Mouse (Mus musculus) hindbrain, embryonic 10.5 days (tissue): ENCODE results near the gene Ccdc163. TPM values are rescaled to one million over a fixed set of nuclear protein-coding genes. Genes with fewer than 3 reads are reported as not detected.

Experiments used
- DNase-seq: peaks from one replicate; pipeline ENCODE4 v3.0.0-alpha.2; 2017; ENCODE audit warnings: low spot score
- H3K27ac ChIP-seq: fragments of 300-500 bp; sonication (generic); 2 replicates; pipeline ENCODE4 v1.5.1; 2016; ENCODE audit warnings: mild to moderate bottlenecking, moderate library complexity
- H3K27me3 ChIP-seq: fragments of 300-500 bp; sonication (generic); 2 replicates; pipeline ENCODE4 v1.6.1; 2016; ENCODE audit warnings: mild to moderate bottlenecking; ENCODE audit not compliant: poor library complexity, insufficient read depth, severe bottlenecking
- H3K36me3 ChIP-seq: fragments of 300-500 bp; sonication (generic); 2 replicates; pipeline ENCODE4 v1.6.1; 2016; ENCODE audit warnings: mild to moderate bottlenecking, moderate library complexity
- H3K4me1 ChIP-seq: fragments of 300-500 bp; sonication (generic); replicated peaks from 2 replicates; pipeline ENCODE4 v1.6.1; 2016; ENCODE audit warnings: mild to moderate bottlenecking
- H3K4me3 ChIP-seq: fragments of 300-500 bp; sonication (generic); 2 replicates; pipeline ENCODE4 v1.5.1; 2016; ENCODE audit warnings: mild to moderate bottlenecking, moderate library complexity
- H3K9me3 ChIP-seq: fragments of 300-500 bp; sonication (generic); 2 replicates; pipeline ENCODE4 v1.6.1; 2016; ENCODE audit warnings: mild to moderate bottlenecking, moderate library complexity
- WGBS: fragments of 180-500 bp; shearing (Covaris S2); methylation state at CpG from one replicate; pipeline ENCODE4 v1.1.7; 2016; 5-methylcytosine and 5-hydroxymethylcytosine counted together
- polyA plus RNA-seq: library from polyadenylated mRNA; unstranded; fragments of >200 nt; fragmentation: Nextera tagmentation; extraction: Ambion mirVana; gene quantifications from 2 replicates; pipeline ENCODE4 v1.2.1, GENCODE M21; 2016

Ccdc163 gene
- polyA plus RNA-seq, 1 experiment from 2014 or later: 33.1 TPM

- H3K4me3 ChIP-seq: no peak overlapping the region
- 80% methylated on average over 1 of the region's 1 CpGs for whole genome bisulfite sequencing
- DNase-seq: no peak
- H3K27ac ChIP-seq: no peak overlapping the region
- no peaks in the 10 kb centered on the region for H3K9me3 ChIP-seq
- H3K36me3 ChIP-seq: peaks cover 31% of the 10 kb centered on the region
- no peaks in the 10 kb centered on the region for H3K27me3 ChIP-seq
- peaks cover 15% of the 10 kb centered on the region for H3K4me1 ChIP-seq
Measured at GRCm38 (mm10) chr4:116712536-116712935, 4.2 kb downstream of the Ccdc163 start.

- DNase-seq: peak; percentile 61
- Histone ChIP-seq H3K27me3 (peaks cover 14% of the 10 kb centered on the region), H3K36me3 (peaks cover 20% of the 10 kb centered on the region), H3K4me1 (peaks cover 14% of the 10 kb centered on the region), H3K27ac (no peak overlapping the region), H3K9me3 (no peaks in the 10 kb centered on the region), H3K4me3 (no peak overlapping the region)
- WGBS: 24% methylated on average over 3 of the region's 3 CpGs
Measured at GRCm38 (mm10) chr4:116719396-116719795, 11.1 kb downstream of the Ccdc163 start.

- peaks cover 14% of the 10 kb centered on the region for H3K4me1 ChIP-seq
- H3K27me3 ChIP-seq: peaks cover 14% of the 10 kb centered on the region
- peaks cover 11% of the 10 kb centered on the region for H3K36me3 ChIP-seq
- peak; percentile 94 for DNase-seq
- 1% methylated on average over 33 of the region's 34 CpGs for WGBS
- peak within 1 kb of the TSS; percentile 87 for H3K27ac ChIP-seq
- H3K9me3 ChIP-seq: no peaks in the 10 kb centered on the region
- peak within 1 kb of the TSS; percentile 73 for H3K4me3 ChIP-seq
Measured at GRCm38 (mm10) chr4:116720343-116721097, 12.2 kb downstream of the Ccdc163 start, which contains the start of gene Tesk2. Gene Tesk2, plus strand, starts transcription at chr4:116720948.

- WGBS: under 1% methylated on average over 29 of the region's 29 CpGs
- DNase-seq: no peak
- Histone ChIP-seq H3K9me3 (no peaks in the 10 kb centered on the region), H3K4me3 (peak overlapping the region; percentile 73), H3K27me3 (peaks cover 14% of the 10 kb centered on the region), H3K4me1 (peaks cover 14% of the 10 kb centered on the region), H3K27ac (peak overlapping the region; percentile 87), H3K36me3 (peaks cover 4% of the 10 kb centered on the region)
Measured at GRCm38 (mm10) chr4:116721098-116721628, 12.9 kb downstream of the Ccdc163 start.

- Histone ChIP-seq H3K27me3 (peaks cover 14% of the 10 kb centered on the region), H3K9me3 (no peaks in the 10 kb centered on the region), H3K27ac (no peak overlapping the region), H3K36me3 (no peaks in the 10 kb centered on the region), H3K4me3 (peak overlapping the region; percentile 73), H3K4me1 (peaks cover 14% of the 10 kb centered on the region)
- WGBS: 39% methylated on average over 7 of the region's 7 CpGs
- DNase-seq: no peak
Measured at GRCm38 (mm10) chr4:116722230-116722629, 13.9 kb downstream of the Ccdc163 start.

GRCm38 (mm10) chr4:116725444-116725843, 17.1 kb downstream of the Ccdc163 start:
- no peak for DNase-seq
- peaks cover 11% of the 10 kb centered on the region for H3K4me1 ChIP-seq
- 85% methylated on average over 5 of the region's 5 CpGs for WGBS
- H3K27ac ChIP-seq: no peak overlapping the region
- no peaks in the 10 kb centered on the region for H3K36me3 ChIP-seq
- peaks cover 14% of the 10 kb centered on the region for H3K27me3 ChIP-seq
- no peak overlapping the region for H3K4me3 ChIP-seq
- no peaks in the 10 kb centered on the region for H3K9me3 ChIP-seq

GRCm38 (mm10) chr4:116727401-116727800, 19.1 kb downstream of the Ccdc163 start:
- Histone ChIP-seq H3K4me3 (no peak overlapping the region), H3K36me3 (no peaks in the 10 kb centered on the region), H3K27ac (no peak overlapping the region), H3K27me3 (peaks cover 9% of the 10 kb centered on the region), H3K9me3 (no peaks in the 10 kb centered on the region), H3K4me1 (peaks cover 1% of the 10 kb centered on the region; the same call in 1 of the 2 replicates)
- WGBS: 81% methylated on average over 3 of the region's 3 CpGs
- DNase-seq: no peak

GRCm38 (mm10) chr4:116729532-116729931, 21.2 kb downstream of the Ccdc163 start:
- Histone ChIP-seq H3K27me3 (no peaks in the 10 kb centered on the region), H3K4me1 (no peaks in the 10 kb centered on the region), H3K9me3 (no peaks in the 10 kb centered on the region), H3K4me3 (no peak overlapping the region), H3K27ac (no peak overlapping the region), H3K36me3 (no peaks in the 10 kb centered on the region)
- DNase-seq: no peak
- WGBS: 90% methylated on average over 3 of the region's 3 CpGs

- no peaks in the 10 kb centered on the region for H3K36me3 ChIP-seq
- 89% methylated on average over 9 of the region's 9 CpGs for WGBS
- H3K4me1 ChIP-seq: no peaks in the 10 kb centered on the region
- DNase-seq: no peak
- no peak overlapping the region for H3K4me3 ChIP-seq
- H3K27ac ChIP-seq: no peak overlapping the region
- no peaks in the 10 kb centered on the region for H3K9me3 ChIP-seq
- H3K27me3 ChIP-seq: no peaks in the 10 kb centered on the region
Measured at GRCm38 (mm10) chr4:116731077-116731476, 22.8 kb downstream of the Ccdc163 start.

- Histone ChIP-seq H3K9me3 (no peaks in the 10 kb centered on the region), H3K27ac (no peak overlapping the region), H3K27me3 (no peaks in the 10 kb centered on the region), H3K4me1 (no peaks in the 10 kb centered on the region), H3K36me3 (no peaks in the 10 kb centered on the region), H3K4me3 (no peak overlapping the region)
- WGBS: 81% methylated on average over 5 of the region's 5 CpGs
- DNase-seq: no peak
Measured at GRCm38 (mm10) chr4:116732355-116732754, 24.0 kb downstream of the Ccdc163 start.

GRCm38 (mm10) chr4:116734996-116735395, 26.7 kb downstream of the Ccdc163 start:
- Histone ChIP-seq H3K4me3 (no peak overlapping the region), H3K27me3 (no peaks in the 10 kb centered on the region), H3K36me3 (no peaks in the 10 kb centered on the region), H3K27ac (no peak overlapping the region), H3K9me3 (no peaks in the 10 kb centered on the region), H3K4me1 (no peaks in the 10 kb centered on the region)
- WGBS: 84% methylated on average over 2 of the region's 2 CpGs
- no peak for DNase-seq

GRCm38 (mm10) chr4:116738972-116739751, 30.9 kb downstream of the Ccdc163 start:
- Histone ChIP-seq H3K27me3 (no peaks in the 10 kb centered on the region), H3K27ac (no peak overlapping the region), H3K36me3 (peaks cover 2% of the 10 kb centered on the region), H3K9me3 (no peaks in the 10 kb centered on the region), H3K4me3 (no peak overlapping the region), H3K4me1 (no peaks in the 10 kb centered on the region)
- 84% methylated on average over 9 of the region's 9 CpGs for WGBS
- no peak for DNase-seq

- H3K27me3 ChIP-seq: no peaks in the 10 kb centered on the region
- H3K4me3 ChIP-seq: no peak overlapping the region
- no peaks in the 10 kb centered on the region for H3K9me3 ChIP-seq
- 91% methylated on average over 2 of the region's 2 CpGs for WGBS
- DNase-seq: no peak
- no peak overlapping the region for H3K27ac ChIP-seq
- no peaks in the 10 kb centered on the region for H3K36me3 ChIP-seq
- no peaks in the 10 kb centered on the region for H3K4me1 ChIP-seq
Measured at GRCm38 (mm10) chr4:116749750-116750149, 41.4 kb downstream of the Ccdc163 start.
